Mouse (Mus musculus): ENCODE data around the gene Klrb1b.
A peak's percentile ranks its signal among the peaks of the same experiment; 100 is the strongest.
"Not testable (repeated sequence)": the region's sequence is repeated elsewhere in the genome, so short reads cannot be mapped to it uniquely, and the experiment has no call there.

Klrb1b gene

DNA sequence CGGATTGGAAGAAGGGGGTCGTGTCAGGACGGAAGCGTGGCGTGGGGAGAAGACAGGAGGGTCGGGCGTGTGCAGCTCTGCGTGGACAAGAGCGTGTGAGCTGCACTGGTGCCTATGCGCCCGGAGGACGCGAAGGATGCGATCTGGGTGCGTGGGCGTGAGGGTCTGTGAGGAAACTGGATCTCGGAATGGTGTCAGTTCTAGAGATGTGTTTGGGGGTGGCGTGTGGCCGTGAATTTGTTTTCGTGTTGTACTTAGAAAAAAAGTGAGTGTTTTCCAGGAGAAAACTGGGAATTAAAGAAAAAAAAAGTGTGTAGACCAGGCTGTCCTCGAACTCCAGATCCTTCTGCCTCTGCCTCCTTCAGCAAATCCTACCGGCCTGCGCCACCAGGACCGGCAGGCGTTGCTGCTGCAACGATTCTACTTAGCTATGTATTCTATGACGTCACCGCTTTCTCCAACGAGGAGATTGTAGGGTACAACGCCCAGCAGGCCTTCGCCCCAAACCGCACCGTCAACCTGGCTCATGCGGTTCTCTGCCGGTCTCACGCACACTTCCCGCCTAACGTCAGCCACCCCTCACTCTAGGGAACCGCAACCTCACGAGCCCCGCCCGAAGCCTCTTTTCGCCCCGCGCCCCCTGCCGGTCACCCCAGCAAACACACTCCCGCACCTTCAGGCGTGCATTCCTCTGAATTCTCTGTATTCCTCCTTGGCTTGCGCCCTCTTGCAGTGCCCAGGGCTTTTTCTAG lies 26.8 kb downstream of the Klrb1b start:
- DNase-seq (ENCODE audit: low read depth) = peak; percentile 83

GRCm38 (mm10) chr6:128798772-128799143 lies 27.4 kb downstream of the Klrb1b start:
- DNase-seq (ENCODE audit: low read depth) = peak; percentile 78

DNA sequence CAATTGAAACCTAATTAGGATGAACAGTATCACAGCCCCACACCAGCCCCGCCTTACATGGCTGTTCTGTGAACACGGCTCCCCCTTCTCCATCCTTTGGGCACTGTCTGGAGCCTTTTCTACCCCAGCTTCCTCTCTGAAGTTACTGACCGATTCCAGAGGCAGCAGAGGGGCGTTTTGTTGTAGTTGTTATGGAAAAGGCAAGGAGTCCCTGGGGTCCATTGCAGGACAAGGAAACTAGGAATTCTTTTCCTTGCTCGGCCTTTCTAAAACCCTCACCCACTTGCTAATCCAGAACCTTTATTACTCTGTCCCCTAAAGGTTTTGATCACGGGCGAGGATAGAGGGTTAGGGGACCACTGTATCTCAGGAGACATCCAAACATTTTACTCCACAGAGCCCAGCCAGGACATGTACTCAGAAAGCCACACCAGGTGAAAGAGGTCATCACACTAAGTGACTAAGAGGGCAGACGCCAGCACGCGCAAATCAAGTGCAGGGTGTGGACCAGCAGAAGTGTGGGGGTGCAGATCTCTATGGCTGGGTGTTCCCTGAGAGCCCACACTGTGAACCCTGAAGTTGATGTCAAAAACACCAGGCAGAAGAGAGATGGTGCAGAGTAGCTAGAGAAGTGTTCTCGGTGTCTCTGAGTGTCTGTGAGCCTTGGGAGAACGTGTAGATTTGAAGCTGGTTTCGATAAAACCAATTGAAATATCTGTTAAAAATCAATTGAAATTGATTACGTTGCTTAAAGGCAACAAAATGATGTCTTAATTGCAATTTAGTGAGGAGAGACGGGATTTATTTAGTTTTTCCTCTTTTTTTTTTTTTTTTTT lies 28.0 kb downstream of the Klrb1b start:
- no peak for DNase-seq (ENCODE audit: low read depth)

DNA sequence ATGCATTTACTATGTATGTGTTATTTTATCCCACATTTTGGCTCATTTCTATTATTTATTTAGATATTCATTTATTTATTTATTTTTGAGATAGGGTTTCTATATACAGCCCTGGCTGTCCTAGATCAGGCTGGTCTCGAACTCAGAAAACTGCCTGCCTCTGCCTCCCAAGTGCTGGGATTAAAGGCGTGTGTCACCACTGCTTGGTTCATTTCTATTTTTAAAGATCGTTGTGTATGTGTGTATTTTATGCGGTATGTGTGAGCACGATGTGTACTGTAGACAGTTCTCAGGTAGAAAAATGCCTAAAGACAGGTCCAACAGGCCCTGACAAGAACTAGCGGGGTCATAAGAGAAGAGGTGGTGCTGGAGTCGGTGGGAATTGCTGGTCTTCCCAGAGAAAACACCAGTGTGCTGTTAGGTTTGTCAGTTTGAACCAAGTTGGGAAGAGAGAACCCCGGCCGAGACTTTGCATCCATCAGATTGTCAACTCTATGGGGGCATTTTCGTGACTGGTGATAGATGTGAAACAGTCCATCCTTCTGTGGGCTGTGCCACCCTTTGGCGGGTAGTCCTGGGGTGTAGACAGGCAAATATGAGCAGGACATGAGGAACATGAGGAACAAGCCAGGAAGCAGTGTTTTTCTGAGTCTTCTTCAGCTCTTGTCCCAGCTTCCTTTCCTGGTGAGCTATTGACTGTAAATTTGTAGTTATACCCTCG lies 28.8 kb downstream of the Klrb1b start:
- DNase-seq (ENCODE audit: low read depth) = no peak

- DNase-seq (ENCODE audit: low read depth) = no peak
These were observed 29.7 kb downstream of the Klrb1b start for GRCm38 (mm10) chr6:128796321-128796955.

GRCm38 (mm10) chr6:128793734-128794133 lies 32.4 kb downstream of the Klrb1b start:
- no peak for DNase-seq (ENCODE audit: low read depth)

GRCm38 (mm10) chr6:128790491-128790994 lies 35.6 kb downstream of the Klrb1b start:
- DNase-seq (ENCODE audit: low read depth) = not testable (repeated sequence)

DNA sequence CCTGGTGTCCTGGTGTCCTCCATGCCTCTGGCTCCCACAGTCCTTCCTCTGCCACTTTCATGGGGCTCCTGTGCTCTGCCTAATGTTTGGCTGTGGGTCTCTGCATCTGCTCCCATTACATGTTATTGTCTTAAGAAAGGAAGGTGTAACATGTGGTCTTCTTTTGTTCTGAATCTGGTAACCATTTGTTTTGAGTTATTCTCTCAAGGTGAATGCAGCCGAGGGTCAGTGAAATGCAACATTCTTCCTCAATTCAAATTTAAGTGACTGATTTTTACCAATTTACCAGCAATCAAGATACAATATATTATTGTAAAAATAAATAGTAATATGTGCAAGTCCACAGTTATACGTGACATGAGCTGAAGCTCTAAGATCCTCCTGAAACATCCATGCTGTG lies 37.0 kb downstream of the Klrb1b start, which contains the start of gene Klrb1c:
Klrb1c (minus strand) TSS at position 101 of the 400 bp plus-strand sequence.
- DNase-seq (ENCODE audit: low read depth) = no peak

DNA sequence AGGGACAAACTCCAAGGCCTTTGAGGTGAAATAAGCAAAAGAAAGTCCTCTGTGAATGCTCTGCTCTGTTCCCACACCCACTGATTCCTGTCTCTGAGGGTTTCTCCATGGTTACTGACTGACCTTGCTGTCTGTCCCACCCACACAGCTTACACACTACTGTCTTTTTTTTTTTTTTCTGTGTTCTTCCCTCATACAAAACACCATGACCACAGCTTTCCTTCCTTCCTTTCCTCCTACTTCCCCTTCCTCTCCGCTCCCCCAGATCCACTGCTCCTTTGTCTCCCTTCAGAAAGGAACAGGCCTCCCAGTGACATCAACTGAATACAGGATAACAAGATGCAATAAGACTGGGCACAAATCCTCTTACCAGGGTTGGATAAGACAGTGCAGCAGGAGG lies 37.6 kb downstream of the Klrb1b start:
- DNase-seq (ENCODE audit: low read depth) = no peak

GRCm38 (mm10) chr6:128786396-128786795 lies 39.7 kb downstream of the Klrb1b start:
- DNase-seq (ENCODE audit: low read depth) = not testable (repeated sequence)

- DNase-seq (ENCODE audit: low read depth) = no peak
These were observed 56.5 kb downstream of the Klrb1b start for GRCm38 (mm10) chr6:128769481-128770253.

- no peak for DNase-seq (ENCODE audit: low read depth)
These were observed 58.1 kb downstream of the Klrb1b start for GRCm38 (mm10) chr6:128768047-128768446.

- not testable (repeated sequence) for DNase-seq (ENCODE audit: low read depth)
These were observed 59.5 kb downstream of the Klrb1b start for GRCm38 (mm10) chr6:128766486-128767254.

DNA sequence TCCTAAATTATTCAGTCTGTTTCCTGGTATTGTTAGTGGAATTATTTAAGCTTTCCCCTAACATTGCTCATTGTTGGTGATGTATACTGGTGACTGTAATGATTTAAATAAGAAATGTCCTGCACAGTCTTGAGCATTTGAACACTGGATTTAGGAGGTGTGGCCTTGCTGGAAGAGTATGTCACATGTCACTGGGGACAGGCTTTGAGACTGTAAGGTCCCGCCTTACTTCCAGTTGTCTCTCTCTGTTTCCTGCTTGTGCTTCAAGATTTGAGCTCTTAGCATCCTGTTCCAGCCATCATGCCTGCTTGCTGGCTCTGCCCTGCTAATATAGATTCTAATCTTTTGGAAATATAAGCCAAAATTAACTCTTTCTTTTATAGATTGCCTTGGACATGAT lies 60.9 kb downstream of the Klrb1b start:
- no peak for DNase-seq (ENCODE audit: low read depth)

DNA sequence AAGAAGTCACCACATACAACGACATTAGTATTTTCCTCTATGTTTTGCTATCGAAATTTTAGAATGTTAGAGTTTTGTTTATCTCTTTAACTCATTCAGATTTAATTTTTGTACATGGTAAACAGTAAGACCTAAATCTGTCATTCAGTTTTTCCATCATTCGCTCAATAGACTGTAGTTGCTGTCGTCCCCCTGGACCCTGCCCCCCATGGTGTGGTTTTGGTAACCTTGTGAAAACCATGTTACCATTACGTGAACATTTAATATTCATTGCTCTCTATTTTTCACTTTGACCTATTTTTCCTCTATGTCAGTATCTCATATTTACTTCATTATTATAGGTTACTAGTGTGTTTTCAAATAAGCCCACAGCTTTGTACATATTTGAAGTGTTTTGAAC lies 61.5 kb downstream of the Klrb1b start:
- DNase-seq (ENCODE audit: low read depth) = no peak

DNA sequence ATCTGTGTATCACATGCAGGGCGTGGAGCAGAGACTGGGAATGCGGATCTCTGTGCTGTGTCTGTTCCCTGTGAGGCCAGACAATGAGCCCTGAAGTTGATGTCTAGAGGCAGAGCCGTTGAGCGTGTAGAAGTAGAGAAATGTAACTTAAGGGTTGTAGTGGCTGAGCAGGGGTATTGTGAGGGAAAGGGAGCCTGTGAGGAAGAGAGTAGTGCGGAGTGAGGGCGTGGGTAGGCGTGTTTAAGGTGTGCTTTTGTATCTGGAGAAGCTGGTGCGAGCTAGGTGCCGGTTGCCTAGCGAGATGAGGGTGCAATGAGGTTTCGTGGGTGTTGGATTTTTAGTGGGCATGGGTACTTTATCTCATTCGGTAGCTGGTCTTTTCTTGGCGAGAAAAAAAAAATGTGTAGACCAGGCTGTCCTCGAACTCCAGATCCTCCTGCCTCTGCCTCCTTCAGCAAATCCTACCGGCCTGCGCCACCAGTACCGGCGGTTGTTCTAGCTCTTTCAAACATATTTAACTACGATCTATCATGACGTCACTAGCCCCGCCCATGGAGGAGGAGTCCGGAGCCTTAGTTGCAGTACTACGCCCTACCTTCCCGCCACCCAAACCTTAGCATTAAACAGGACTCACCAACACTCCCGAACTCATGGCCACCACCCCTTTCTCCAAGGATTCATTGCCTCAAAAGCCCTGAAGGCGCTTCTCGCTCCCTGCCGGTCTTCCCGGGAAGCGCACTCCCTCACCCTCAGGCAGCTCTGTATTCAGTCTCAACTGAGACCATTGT lies 62.2 kb downstream of the Klrb1b start:
- DNase-seq (ENCODE audit: low read depth) = peak; percentile 99

Measured in fibroblast of lung, adult 2 months (primary cell).